Mouse (Mus musculus): ENCODE data around the gene Ccdc3. TPM values are rescaled to one million over a fixed set of nuclear protein-coding genes. Genes with fewer than 3 reads are reported as not detected.

Ccdc3 gene
- polyA plus RNA-seq, 1 experiment from 2014 or later, result 12.1 TPM

GRCm38 (mm10) chr2:5181462-5182443 lies 44.2 kb downstream of the Ccdc3 start:
- 69% methylated on average over 5 of the region's 5 CpGs for WGBS
- no peak for TF ChIP-seq CTCF (IDR thresholded peaks at IDR 0.05; ENCODE audit: low read depth)
- Histone ChIP-seq H3K27me3 (ENCODE audit: insufficient read depth, low read length) (no peaks in the 10 kb centered on the region), H3K27ac (no peak overlapping the region), H3K4me2 (ENCODE audit: low read length) (no peak overlapping the region), H3K36me3 (ENCODE audit: insufficient read depth, low read length) (no peaks in the 10 kb centered on the region), H3K4me3 (replicated peaks; ENCODE audit: low read depth, low read length) (no peak overlapping the region), H3K9me3 (replicated peaks; ENCODE audit: low read length) (no peaks in the 10 kb centered on the region), H3K9ac (ENCODE audit: low read depth, low read length) (no peak overlapping the region), H3K4me1 (replicated peaks; ENCODE audit: insufficient read depth, low read length) (no peaks in the 10 kb centered on the region)
- ATAC-seq (replicated peaks; ENCODE audit: low FRiP score, low read depth) (no peak), DNase-seq (ENCODE audit: low spot score) (no peak)

GRCm38 (mm10) chr2:5184166-5184565 lies 46.6 kb downstream of the Ccdc3 start:
- Histone ChIP-seq H3K4me2 (ENCODE audit: low read length) (no peak overlapping the region), H3K27ac (no peak overlapping the region), H3K36me3 (ENCODE audit: insufficient read depth, low read length) (no peaks in the 10 kb centered on the region), H3K4me1 (replicated peaks; ENCODE audit: insufficient read depth, low read length) (no peaks in the 10 kb centered on the region), H3K4me3 (replicated peaks; ENCODE audit: low read depth, low read length) (no peak overlapping the region), H3K9me3 (replicated peaks; ENCODE audit: low read length) (no peaks in the 10 kb centered on the region), H3K27me3 (ENCODE audit: insufficient read depth, low read length) (no peaks in the 10 kb centered on the region), H3K9ac (ENCODE audit: low read depth, low read length) (no peak overlapping the region)
- no peak for TF ChIP-seq CTCF (IDR thresholded peaks at IDR 0.05; ENCODE audit: low read depth)
- no peak for DNase-seq (ENCODE audit: low spot score)
- no peak for ATAC-seq (replicated peaks; ENCODE audit: low FRiP score, low read depth)
- WGBS, result 67% methylated on average over 4 of the region's 4 CpGs

GRCm38 (mm10) chr2:5185631-5186030 lies 48.1 kb downstream of the Ccdc3 start:
- DNase-seq (ENCODE audit: low spot score) (no peak), ATAC-seq (replicated peaks; ENCODE audit: low FRiP score, low read depth) (no peak)
- H3K4me2 ChIP-seq (ENCODE audit: low read length), result no peak overlapping the region
- 61% methylated on average over 3 of the region's 3 CpGs for WGBS
- no peaks in the 10 kb centered on the region for H3K27me3 ChIP-seq (ENCODE audit: insufficient read depth, low read length)
- H3K4me3 ChIP-seq (replicated peaks; ENCODE audit: low read depth, low read length), result no peak overlapping the region
- H3K9me3 ChIP-seq (replicated peaks; ENCODE audit: low read length), result no peaks in the 10 kb centered on the region
- H3K9ac ChIP-seq (ENCODE audit: low read depth, low read length), result no peak overlapping the region
- H3K4me1 ChIP-seq (replicated peaks; ENCODE audit: insufficient read depth, low read length), result no peaks in the 10 kb centered on the region
- H3K27ac ChIP-seq, result no peak overlapping the region
- H3K36me3 ChIP-seq (ENCODE audit: insufficient read depth, low read length), result no peaks in the 10 kb centered on the region
- TF ChIP-seq CTCF (IDR thresholded peaks at IDR 0.05; ENCODE audit: low read depth), result no peak

GRCm38 (mm10) chr2:5192156-5192555 lies 54.6 kb downstream of the Ccdc3 start:
- Histone ChIP-seq H3K9ac (ENCODE audit: low read depth, low read length) (no peak overlapping the region), H3K4me3 (replicated peaks; ENCODE audit: low read depth, low read length) (no peak overlapping the region), H3K4me2 (ENCODE audit: low read length) (no peak overlapping the region), H3K9me3 (replicated peaks; ENCODE audit: low read length) (no peaks in the 10 kb centered on the region), H3K27ac (no peak overlapping the region), H3K36me3 (ENCODE audit: insufficient read depth, low read length) (no peaks in the 10 kb centered on the region), H3K4me1 (replicated peaks; ENCODE audit: insufficient read depth, low read length) (no peaks in the 10 kb centered on the region), H3K27me3 (ENCODE audit: insufficient read depth, low read length) (no peaks in the 10 kb centered on the region)
- ATAC-seq (replicated peaks; ENCODE audit: low FRiP score, low read depth) (no peak), DNase-seq (ENCODE audit: low spot score) (no peak)
- no peak for TF ChIP-seq CTCF (IDR thresholded peaks at IDR 0.05; ENCODE audit: low read depth)
- WGBS, result 96% methylated on average over 4 of the region's 4 CpGs

- ATAC-seq (replicated peaks; ENCODE audit: low FRiP score, low read depth) (no peak), DNase-seq (ENCODE audit: low spot score) (no peak)
- no peak overlapping the region for H3K27ac ChIP-seq
- 87% methylated on average over 4 of the region's 4 CpGs for WGBS
- no peaks in the 10 kb centered on the region for H3K36me3 ChIP-seq (ENCODE audit: insufficient read depth, low read length)
- H3K4me3 ChIP-seq (replicated peaks; ENCODE audit: low read depth, low read length), result no peak overlapping the region
- no peak overlapping the region for H3K9ac ChIP-seq (ENCODE audit: low read depth, low read length)
- H3K4me1 ChIP-seq (replicated peaks; ENCODE audit: insufficient read depth, low read length), result no peaks in the 10 kb centered on the region
- H3K9me3 ChIP-seq (replicated peaks; ENCODE audit: low read length), result no peaks in the 10 kb centered on the region
- no peak for TF ChIP-seq CTCF (IDR thresholded peaks at IDR 0.05; ENCODE audit: low read depth)
- no peaks in the 10 kb centered on the region for H3K27me3 ChIP-seq (ENCODE audit: insufficient read depth, low read length)
- no peak overlapping the region for H3K4me2 ChIP-seq (ENCODE audit: low read length)
These were observed 55.5 kb downstream of the Ccdc3 start for GRCm38 (mm10) chr2:5193071-5193470.

- ATAC-seq (replicated peaks; ENCODE audit: low FRiP score, low read depth) (no peak), DNase-seq (ENCODE audit: low spot score) (no peak)
- H3K27ac ChIP-seq, result no peak overlapping the region
- WGBS, result 63% methylated on average over 6 of the region's 6 CpGs
- H3K4me3 ChIP-seq (replicated peaks; ENCODE audit: low read depth, low read length), result no peak overlapping the region
- H3K27me3 ChIP-seq (ENCODE audit: insufficient read depth, low read length), result no peaks in the 10 kb centered on the region
- no peaks in the 10 kb centered on the region for H3K36me3 ChIP-seq (ENCODE audit: insufficient read depth, low read length)
- no peak overlapping the region for H3K4me2 ChIP-seq (ENCODE audit: low read length)
- no peaks in the 10 kb centered on the region for H3K9me3 ChIP-seq (replicated peaks; ENCODE audit: low read length)
- no peak for TF ChIP-seq CTCF (IDR thresholded peaks at IDR 0.05; ENCODE audit: low read depth)
- H3K9ac ChIP-seq (ENCODE audit: low read depth, low read length), result no peak overlapping the region
- H3K4me1 ChIP-seq (replicated peaks; ENCODE audit: insufficient read depth, low read length), result no peaks in the 10 kb centered on the region
These were observed 57.2 kb downstream of the Ccdc3 start for GRCm38 (mm10) chr2:5194701-5195215.

Measured in kidney, postnatal 0 days (tissue).